Mouse (Mus musculus) C2C12 (cell line): ENCODE measurements around the gene Lipc.

Experiments
- CEBPB ChIP-seq: IDR thresholded peaks from one replicate; pipeline ENCODE4 v1.6.1; 2011; ENCODE audit warnings: low read depth, mild to moderate bottlenecking, control low read depth, moderate library complexity
- CTCF ChIP-seq: IDR thresholded peaks from one replicate; pipeline ENCODE4 v1.5.1; 2011; ENCODE audit not compliant: control insufficient read depth, insufficient read depth, insufficient read length
- FOSL1 ChIP-seq: IDR thresholded peaks from one replicate; pipeline ENCODE4 v1.8.0; 2011; ENCODE audit warnings: mild to moderate bottlenecking, low read length; ENCODE audit not compliant: poor library complexity, insufficient read depth, severe bottlenecking
- MAX ChIP-seq: IDR thresholded peaks from one replicate; pipeline ENCODE4 v1.6.1; 2011; ENCODE audit warnings: mild to moderate bottlenecking, control low read depth
- MYOD1 ChIP-seq: IDR thresholded peaks from one replicate; pipeline ENCODE4 v1.6.1; 2011; ENCODE audit warnings: low read depth; ENCODE audit not compliant: control insufficient read depth, insufficient read length
- USF1 ChIP-seq: IDR thresholded peaks from one replicate; pipeline ENCODE4 v1.6.1; 2011; ENCODE audit warnings: low read depth, mild to moderate bottlenecking, control low read depth, moderate library complexity

- no peak for TF ChIP-seq MAX
- TF ChIP-seq CTCF = no peak
- TF ChIP-seq USF1 = no peak
- TF ChIP-seq CEBPB = no peak
- no peak for TF ChIP-seq FOSL1
- TF ChIP-seq MYOD1 = no peak
These were observed 47.1 kb upstream of the Lipc start for GRCm38 (mm10) chr9:70999161-70999560.
